Mouse (Mus musculus): ENCODE data around the gene Tcl1b3.

The Tcl1b3 gene

GRCm38 (mm10) chr12:105235091-105235490 lies 44.2 kb downstream of the Tcl1b3 start:
- DNase-seq, result no peak

GRCm38 (mm10) chr12:105239060-105239459 lies 48.2 kb downstream of the Tcl1b3 start:
- no peak for DNase-seq

All from lung, postnatal 4 days (tissue).